Mouse (Mus musculus): ENCODE measurements around the gene Epn3. TPM values are rescaled to one million over a fixed set of nuclear protein-coding genes. Genes with fewer than 3 reads are reported as not detected.

Gene Epn3
- polyA plus RNA-seq, 1 experiment, result 0.05 TPM

DNA sequence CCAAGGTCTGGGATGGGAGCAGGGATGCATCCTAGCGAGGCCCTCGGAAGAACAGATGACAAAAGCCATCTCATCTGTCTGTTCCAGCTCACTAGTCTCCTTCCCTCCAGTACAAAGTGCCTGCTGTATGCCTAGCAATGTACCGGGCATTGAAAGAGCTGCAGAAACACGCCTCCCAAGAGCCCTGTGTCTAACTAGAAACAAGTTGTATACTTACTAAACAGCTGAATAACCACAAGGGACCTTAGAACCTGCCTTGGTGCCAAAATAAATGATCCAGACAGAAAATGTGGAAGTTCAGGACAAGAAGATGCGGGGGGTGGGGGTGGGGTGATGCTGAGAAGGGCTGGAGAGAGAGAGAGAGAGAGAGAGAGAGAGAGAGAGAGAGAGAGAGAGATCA, 54.9 kb downstream of the Epn3 start:
- Histone ChIP-seq H3ac (ENCODE audit: control insufficient read depth, insufficient read length) (no peak overlapping the region), H3K4me3 (no peak overlapping the region), H3K36me3 (ENCODE audit: control insufficient read depth, insufficient read depth) (no peaks in the 10 kb centered on the region), H3K27me3 (ENCODE audit: control insufficient read depth, insufficient read depth, insufficient read length) (peaks cover 74% of the 10 kb centered on the region), H3K79me2 (ENCODE audit: control insufficient read depth, insufficient read depth) (no peaks in the 10 kb centered on the region), H3K4me2 (ENCODE audit: low read depth) (no peak overlapping the region)
- TF ChIP-seq MYOD1 (IDR thresholded peaks at IDR 0.05; ENCODE audit: control insufficient read depth in 1 of 3, insufficient read length in 2 of 3, low read depth in 2 of 3), result no peak
- TF ChIP-seq CEBPB (IDR thresholded peaks at IDR 0.05; ENCODE audit: insufficient read depth, poor library complexity, severe bottlenecking), result no peak
- no peak for TF ChIP-seq TCF3 (IDR thresholded peaks at IDR 0.05; ENCODE audit: insufficient read length, low read depth)
- TF ChIP-seq POLR2AphosphoS2 (IDR thresholded peaks at IDR 0.05; ENCODE audit: insufficient read length, low read depth), result no peak
- TF ChIP-seq SRF (IDR thresholded peaks at IDR 0.05; ENCODE audit: control insufficient read depth, insufficient read length, low read depth), result no peak
- TF ChIP-seq POLR2A (IDR thresholded peaks at IDR 0.05; ENCODE audit: insufficient read length, low read depth), result no peak
- no peak for TF ChIP-seq USF1 (IDR thresholded peaks at IDR 0.05; ENCODE audit: low read depth)
- no peak for TF ChIP-seq E2F4 (IDR thresholded peaks at IDR 0.05; ENCODE audit: insufficient read depth)
- TF ChIP-seq TCF12 (IDR thresholded peaks at IDR 0.05; ENCODE audit: insufficient read depth, poor library complexity, severe bottlenecking), result no peak
- TF ChIP-seq MYOG (IDR thresholded peaks at IDR 0.05; ENCODE audit: control insufficient read depth in 1 of 3, insufficient read depth in 1 of 3, insufficient read length in 2 of 3, low read depth in 2 of 3), result no peak
- no peak for TF ChIP-seq REST (IDR thresholded peaks at IDR 0.05; ENCODE audit: insufficient read depth, insufficient read length)
- TF ChIP-seq MAX (IDR thresholded peaks at IDR 0.05; ENCODE audit: low read depth), result no peak

DNA sequence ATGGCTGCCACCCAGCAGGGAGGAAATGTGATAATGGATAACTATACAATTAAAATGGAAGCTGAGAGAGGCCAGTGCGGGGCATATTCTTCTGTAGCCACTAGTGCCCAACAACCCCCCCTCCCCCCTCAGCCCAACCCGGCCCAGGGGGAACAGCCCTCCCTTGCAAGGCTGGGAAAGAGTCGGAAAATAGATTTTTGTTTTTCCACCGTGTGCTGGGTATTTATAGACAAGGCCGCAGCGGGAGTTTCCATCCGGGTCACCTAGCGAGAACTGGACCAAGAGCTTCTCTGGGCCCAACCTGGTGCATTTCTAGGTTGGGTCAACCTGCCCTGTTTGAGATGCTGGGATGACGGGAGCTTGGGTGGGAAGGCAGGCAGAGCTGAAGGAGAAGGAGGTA, 58.0 kb downstream of the Epn3 start:
- no peak for TF ChIP-seq MYOD1 (IDR thresholded peaks at IDR 0.05; ENCODE audit: control insufficient read depth in 1 of 3, insufficient read length in 2 of 3, low read depth in 2 of 3)
- Histone ChIP-seq H3K4me3 (no peak overlapping the region), H3K27me3 (ENCODE audit: control insufficient read depth, insufficient read depth, insufficient read length) (peaks cover 74% of the 10 kb centered on the region), H3K79me2 (ENCODE audit: control insufficient read depth, insufficient read depth) (no peaks in the 10 kb centered on the region), H3ac (ENCODE audit: control insufficient read depth, insufficient read length) (no peak overlapping the region), H3K4me2 (ENCODE audit: low read depth) (no peak overlapping the region), H3K36me3 (ENCODE audit: control insufficient read depth, insufficient read depth) (no peaks in the 10 kb centered on the region)

DNA sequence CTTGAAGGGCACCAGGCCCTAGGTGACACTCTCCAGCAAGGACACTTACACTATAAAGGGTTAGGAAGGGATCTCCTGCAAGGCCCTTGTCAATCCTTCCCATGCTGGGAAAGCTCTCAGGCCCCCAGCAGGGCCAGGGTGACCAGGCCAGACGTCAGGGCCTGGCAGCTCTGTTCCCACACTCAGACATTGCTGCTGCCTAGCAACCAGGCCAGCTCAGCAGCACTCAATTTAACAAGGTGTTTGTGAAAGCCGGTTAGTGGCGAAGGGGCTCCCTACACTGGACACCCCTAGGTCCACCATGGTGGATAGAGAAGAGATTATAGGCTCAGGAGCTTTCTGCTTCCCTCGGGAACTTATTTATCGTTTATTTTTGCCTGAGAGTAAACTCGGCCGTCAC, 58.7 kb downstream of the Epn3 start:
- TF ChIP-seq REST (IDR thresholded peaks at IDR 0.05; ENCODE audit: insufficient read depth, insufficient read length), result no peak
- no peak for TF ChIP-seq TCF3 (IDR thresholded peaks at IDR 0.05; ENCODE audit: insufficient read length, low read depth)
- no peak for TF ChIP-seq MYOD1 (IDR thresholded peaks at IDR 0.05; ENCODE audit: control insufficient read depth in 1 of 3, insufficient read length in 2 of 3, low read depth in 2 of 3)
- no peak for TF ChIP-seq SRF (IDR thresholded peaks at IDR 0.05; ENCODE audit: control insufficient read depth, insufficient read length, low read depth)
- TF ChIP-seq CEBPB (IDR thresholded peaks at IDR 0.05; ENCODE audit: insufficient read depth, poor library complexity, severe bottlenecking), result no peak
- TF ChIP-seq E2F4 (IDR thresholded peaks at IDR 0.05; ENCODE audit: insufficient read depth), result no peak
- TF ChIP-seq POLR2A (IDR thresholded peaks at IDR 0.05; ENCODE audit: insufficient read length, low read depth), result no peak
- no peak for TF ChIP-seq MYOG (IDR thresholded peaks at IDR 0.05; ENCODE audit: control insufficient read depth in 1 of 3, insufficient read depth in 1 of 3, insufficient read length in 2 of 3, low read depth in 2 of 3)
- TF ChIP-seq POLR2AphosphoS2 (IDR thresholded peaks at IDR 0.05; ENCODE audit: insufficient read length, low read depth), result no peak
- no peak for TF ChIP-seq MAX (IDR thresholded peaks at IDR 0.05; ENCODE audit: low read depth)
- TF ChIP-seq USF1 (IDR thresholded peaks at IDR 0.05; ENCODE audit: low read depth), result no peak
- TF ChIP-seq TCF12 (IDR thresholded peaks at IDR 0.05; ENCODE audit: insufficient read depth, poor library complexity, severe bottlenecking), result no peak
- Histone ChIP-seq H3K4me2 (ENCODE audit: low read depth) (no peak overlapping the region), H3K27me3 (ENCODE audit: control insufficient read depth, insufficient read depth, insufficient read length) (peaks cover 74% of the 10 kb centered on the region), H3K79me2 (ENCODE audit: control insufficient read depth, insufficient read depth) (no peaks in the 10 kb centered on the region), H3K36me3 (ENCODE audit: control insufficient read depth, insufficient read depth) (no peaks in the 10 kb centered on the region), H3ac (ENCODE audit: control insufficient read depth, insufficient read length) (no peak overlapping the region), H3K4me3 (no peak overlapping the region)

DNA sequence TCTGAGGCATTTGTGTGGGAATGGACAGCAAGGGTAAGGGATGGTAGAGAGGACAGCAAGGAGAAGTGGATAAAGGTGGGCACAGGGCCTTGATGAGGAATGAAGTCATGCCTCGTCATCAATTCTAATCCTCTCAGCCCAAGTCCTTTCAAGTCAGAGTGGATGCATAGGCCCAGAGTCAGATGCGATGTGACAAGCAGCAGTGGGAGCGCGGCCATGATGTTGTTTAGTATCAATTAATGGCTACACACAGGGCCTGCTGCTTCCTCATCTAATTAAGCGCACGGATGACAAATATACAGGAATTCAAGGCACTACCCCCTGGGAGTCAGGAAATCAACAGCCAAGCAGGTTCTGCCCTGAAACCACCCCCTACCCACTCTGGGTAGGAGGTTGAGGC, 59.4 kb downstream of the Epn3 start:
- H3K36me3 ChIP-seq (ENCODE audit: control insufficient read depth, insufficient read depth), result no peaks in the 10 kb centered on the region
- TF ChIP-seq MYOD1 (IDR thresholded peaks at IDR 0.05; ENCODE audit: control insufficient read depth in 1 of 3, insufficient read length in 2 of 3, low read depth in 2 of 3), result no peak

More for the DNA sequence above, 59.4 kb downstream of the Epn3 start:
- H3K4me2 ChIP-seq (ENCODE audit: low read depth), result no peak overlapping the region
- no peaks in the 10 kb centered on the region for H3K79me2 ChIP-seq (ENCODE audit: control insufficient read depth, insufficient read depth)
- H3ac ChIP-seq (ENCODE audit: control insufficient read depth, insufficient read length), result no peak overlapping the region
- peaks cover 67% of the 10 kb centered on the region for H3K27me3 ChIP-seq (ENCODE audit: control insufficient read depth, insufficient read depth, insufficient read length)
- no peak overlapping the region for H3K4me3 ChIP-seq

Other genes with a start within 250 kb of the Epn3 start
- gene Gm21885, start 218.1 kb downstream of the Epn3 start, polyA plus RNA-seq (2012; fragmentation: generic; extraction: Trizol), result not detected
- 15.4 TPM for gene Luc7l3, start 178.0 kb downstream of the Epn3 start, polyA plus RNA-seq (2012; fragmentation: generic; extraction: Trizol)
- gene Ankrd40, start 172.0 kb downstream of the Epn3 start, polyA plus RNA-seq (2012; fragmentation: generic; extraction: Trizol), result 105 TPM
- gene Abcc3, start 107.0 kb downstream of the Epn3 start, polyA plus RNA-seq (2012; fragmentation: generic; extraction: Trizol), result not detected
- gene Cacna1g, start 25.8 kb downstream of the Epn3 start, polyA plus RNA-seq (2012; fragmentation: generic; extraction: Trizol), result 0.05 TPM
- not detected for gene Spata20, start 13.8 kb downstream of the Epn3 start, polyA plus RNA-seq (2012; fragmentation: generic; extraction: Trizol)
- gene Mycbpap, start 21.8 kb upstream of the Epn3 start, polyA plus RNA-seq (2012; fragmentation: generic; extraction: Trizol), result 0.02 TPM
- gene Rsad1, start 49.3 kb upstream of the Epn3 start, polyA plus RNA-seq (2012; fragmentation: generic; extraction: Trizol), result 3.7 TPM
- gene Chad, start 65.1 kb upstream of the Epn3 start, polyA plus RNA-seq (2012; fragmentation: generic; extraction: Trizol), result 0.10 TPM
- 5.8 TPM for gene Acsf2, start 101.9 kb upstream of the Epn3 start, polyA plus RNA-seq (2012; fragmentation: generic; extraction: Trizol)
- gene Lrrc59, start 129.8 kb upstream of the Epn3 start, polyA plus RNA-seq (2012; fragmentation: generic; extraction: Trizol), result 208 TPM
- 59.9 TPM for gene Mrpl27, start 153.8 kb upstream of the Epn3 start, polyA plus RNA-seq (2012; fragmentation: generic; extraction: Trizol)
- gene Eme1, start 154.0 kb upstream of the Epn3 start, polyA plus RNA-seq (2012; fragmentation: generic; extraction: Trizol), result 2.7 TPM
- 14.8 TPM for gene Xylt2, start 177.5 kb upstream of the Epn3 start, polyA plus RNA-seq (2012; fragmentation: generic; extraction: Trizol)
- not detected for gene Gm11541, start 204.5 kb upstream of the Epn3 start, polyA plus RNA-seq (2012; fragmentation: generic; extraction: Trizol)
- 0.11 TPM for gene Cdc34b, start 241.8 kb upstream of the Epn3 start, polyA plus RNA-seq (2012; fragmentation: generic; extraction: Trizol)

Data from myocyte (in vitro differentiated cells).